Mouse (Mus musculus): Measurements from ENCODE around the gene Evx2. TPM values are rescaled to one million over a fixed set of nuclear protein-coding genes. Genes with fewer than 3 reads are reported as not detected.

The Evx2 gene
- polyA plus RNA-seq, 1 experiment from 2014 or later, result 0.58 TPM

DNA sequence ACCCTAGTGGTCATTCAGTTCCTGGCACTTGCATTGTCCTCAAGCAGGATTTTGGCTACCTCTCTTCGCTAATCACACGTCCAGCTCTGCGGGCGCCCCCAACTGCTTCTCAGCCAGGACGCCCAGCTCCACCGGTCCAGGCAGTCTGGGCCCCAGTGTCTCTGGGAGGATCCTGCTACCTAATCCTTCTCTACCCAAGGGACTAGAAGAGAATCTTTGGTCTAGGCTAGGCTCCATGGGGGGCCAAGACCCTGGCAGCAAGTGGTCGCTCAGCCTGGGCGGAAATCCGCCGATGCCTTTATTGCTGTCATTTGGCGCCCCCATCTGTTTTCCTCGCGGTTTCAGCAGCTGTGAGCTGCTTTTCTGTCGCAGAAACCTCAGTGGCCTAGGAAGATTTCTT, 2.3 kb upstream of the Evx2 start:
- WGBS, result under 1% methylated on average over 14 of the region's 14 CpGs
- peak overlapping the region; percentile 21; the same call in 1 of the 2 replicates for H3K4me3 ChIP-seq (ENCODE audit: low read length)
- no peaks in the 10 kb centered on the region for H3K9me3 ChIP-seq (ENCODE audit: control insufficient read depth, low read length)
- H3K27ac ChIP-seq (ENCODE audit: low read depth, low read length), result no peak overlapping the region
- peaks cover 57% of the 10 kb centered on the region for H3K27me3 ChIP-seq (replicated peaks; ENCODE audit: control insufficient read depth, insufficient read depth, low read length)
- H3K36me3 ChIP-seq (ENCODE audit: control insufficient read depth, insufficient read depth, low read length), result no peaks in the 10 kb centered on the region
- H3K9ac ChIP-seq (ENCODE audit: low read depth, low read length), result no peak overlapping the region
- no peaks in the 10 kb centered on the region for H3K4me1 ChIP-seq (ENCODE audit: control insufficient read depth, insufficient read depth, low read depth, low read length)
- H3K4me2 ChIP-seq (ENCODE audit: low read length), result peak overlapping the region; percentile 54
- peak; percentile 68; the same call in 1 of the 2 replicates for ATAC-seq

GRCm38 (mm10) chr2:74660421-74661375, 1.3 kb upstream of the Evx2 start:
- WGBS, result 3% methylated on average over 30 of the region's 30 CpGs
- H3K9ac ChIP-seq (ENCODE audit: low read depth, low read length), result no peak overlapping the region
- H3K27me3 ChIP-seq (replicated peaks; ENCODE audit: control insufficient read depth, insufficient read depth, low read length), result peaks cover 55% of the 10 kb centered on the region
- no peak overlapping the region for H3K4me2 ChIP-seq (ENCODE audit: low read length)
- no peak overlapping the region for H3K27ac ChIP-seq (ENCODE audit: low read depth, low read length)
- no peaks in the 10 kb centered on the region for H3K36me3 ChIP-seq (ENCODE audit: control insufficient read depth, insufficient read depth, low read length)
- no peaks in the 10 kb centered on the region for H3K9me3 ChIP-seq (ENCODE audit: control insufficient read depth, low read length)
- H3K4me3 ChIP-seq (ENCODE audit: low read length), result peak overlapping the region; percentile 10; the same call in 1 of the 2 replicates
- ATAC-seq, result 0 out of 2 replicates have a peak, but pooled peaks have one; percentile 42
- peaks cover 4% of the 10 kb centered on the region for H3K4me1 ChIP-seq (ENCODE audit: control insufficient read depth, insufficient read depth, low read depth, low read length)

DNA sequence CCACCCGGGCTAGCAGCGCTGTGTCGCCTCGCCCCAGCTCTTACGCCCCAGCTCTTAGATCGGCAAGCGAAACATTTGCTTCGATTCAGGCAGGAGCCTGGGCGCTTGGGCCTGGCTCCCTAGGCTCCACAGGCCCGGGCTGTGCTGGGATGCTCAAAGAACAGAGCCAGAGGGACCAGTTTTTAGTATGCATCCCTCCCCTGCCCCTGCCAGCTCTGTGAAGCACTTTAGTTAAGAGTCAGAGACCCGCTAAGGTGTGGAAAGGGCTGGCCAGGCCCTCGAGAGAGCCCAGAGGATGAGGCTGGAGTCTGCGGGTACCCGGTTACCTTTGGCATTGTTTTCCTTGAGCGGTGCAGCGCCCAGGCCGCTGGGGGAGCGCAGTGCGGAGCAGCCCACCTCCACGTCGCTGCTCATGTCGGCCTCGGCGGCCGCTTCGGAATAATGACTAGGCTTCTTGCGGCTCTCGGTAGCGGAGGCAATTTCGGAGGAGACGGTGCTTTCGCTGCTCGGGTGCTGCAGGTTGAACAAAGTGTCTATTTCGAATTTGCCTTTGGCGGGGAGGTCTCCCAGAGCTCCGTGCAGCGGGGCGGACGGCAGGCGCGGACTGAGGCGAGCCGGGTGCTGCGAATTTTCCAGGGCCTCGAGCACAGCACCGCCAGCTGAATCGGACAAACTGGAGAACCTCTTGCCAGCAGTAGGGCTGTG, 538 bp downstream of the Evx2 start:
- Histone ChIP-seq H3K27me3 (replicated peaks; ENCODE audit: control insufficient read depth, insufficient read depth, low read length) (peaks cover 57% of the 10 kb centered on the region), H3K9ac (ENCODE audit: low read depth, low read length) (no peak overlapping the region), H3K4me3 (ENCODE audit: low read length) (peak overlapping the region; percentile 14), H3K9me3 (ENCODE audit: control insufficient read depth, low read length) (no peaks in the 10 kb centered on the region; the same call in 1 of the 2 replicates), H3K4me1 (ENCODE audit: control insufficient read depth, insufficient read depth, low read depth, low read length) (peaks cover 6% of the 10 kb centered on the region), H3K4me2 (ENCODE audit: low read length) (no peak overlapping the region), H3K27ac (ENCODE audit: low read depth, low read length) (0 out of 2 replicates have a peak overlapping the region, but pooled peaks have one; percentile 21), H3K36me3 (ENCODE audit: control insufficient read depth, insufficient read depth, low read length) (no peaks in the 10 kb centered on the region)
- WGBS, result under 1% methylated on average over 47 of the region's 47 CpGs
- no peak for ATAC-seq

DNA sequence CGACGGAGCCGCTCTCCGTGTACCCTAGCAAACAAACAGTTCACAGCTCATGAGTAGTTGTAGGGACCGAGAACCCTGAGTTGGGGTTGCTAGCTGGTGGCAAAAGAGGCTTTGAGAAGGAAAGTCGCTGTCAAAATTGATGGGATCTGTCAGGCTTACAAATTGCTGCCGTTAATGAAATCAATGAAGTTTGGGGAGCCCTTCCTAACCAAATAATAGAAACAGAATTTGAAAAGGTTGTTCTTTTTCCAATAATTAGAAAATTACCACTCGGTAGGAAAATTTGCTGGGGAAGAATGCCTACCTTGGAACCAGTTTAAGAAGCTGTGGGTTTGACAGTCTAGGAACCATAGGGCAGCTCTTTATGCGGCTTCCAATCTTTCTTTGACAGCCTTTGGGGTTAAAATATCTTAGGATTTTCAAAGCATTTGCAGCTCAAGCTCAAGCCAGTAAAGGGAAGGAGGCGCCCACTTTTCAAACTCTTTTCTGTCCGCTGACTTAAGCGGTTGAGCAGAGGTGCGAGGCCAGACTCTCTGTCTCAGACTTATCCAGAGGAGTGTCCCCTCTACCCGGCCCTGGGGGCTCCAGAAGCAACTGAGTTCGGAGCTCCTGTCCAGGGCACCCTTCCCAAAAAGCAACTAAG, 1.2 kb downstream of the Evx2 start:
- Histone ChIP-seq H3K27me3 (replicated peaks; ENCODE audit: control insufficient read depth, insufficient read depth, low read length) (peaks cover 53% of the 10 kb centered on the region), H3K9me3 (ENCODE audit: control insufficient read depth, low read length) (no peaks in the 10 kb centered on the region; the same call in 1 of the 2 replicates), H3K36me3 (ENCODE audit: control insufficient read depth, insufficient read depth, low read length) (no peaks in the 10 kb centered on the region), H3K4me3 (ENCODE audit: low read length) (peak overlapping the region; percentile 14; the same call in 1 of the 2 replicates), H3K4me2 (ENCODE audit: low read length) (no peak overlapping the region), H3K9ac (ENCODE audit: low read depth, low read length) (no peak overlapping the region), H3K27ac (ENCODE audit: low read depth, low read length) (0 out of 2 replicates have a peak overlapping the region, but pooled peaks have one; percentile 21), H3K4me1 (ENCODE audit: control insufficient read depth, insufficient read depth, low read depth, low read length) (peaks cover 6% of the 10 kb centered on the region)
- ATAC-seq, result no peak
- 1% methylated on average over 15 of the region's 15 CpGs for WGBS

DNA sequence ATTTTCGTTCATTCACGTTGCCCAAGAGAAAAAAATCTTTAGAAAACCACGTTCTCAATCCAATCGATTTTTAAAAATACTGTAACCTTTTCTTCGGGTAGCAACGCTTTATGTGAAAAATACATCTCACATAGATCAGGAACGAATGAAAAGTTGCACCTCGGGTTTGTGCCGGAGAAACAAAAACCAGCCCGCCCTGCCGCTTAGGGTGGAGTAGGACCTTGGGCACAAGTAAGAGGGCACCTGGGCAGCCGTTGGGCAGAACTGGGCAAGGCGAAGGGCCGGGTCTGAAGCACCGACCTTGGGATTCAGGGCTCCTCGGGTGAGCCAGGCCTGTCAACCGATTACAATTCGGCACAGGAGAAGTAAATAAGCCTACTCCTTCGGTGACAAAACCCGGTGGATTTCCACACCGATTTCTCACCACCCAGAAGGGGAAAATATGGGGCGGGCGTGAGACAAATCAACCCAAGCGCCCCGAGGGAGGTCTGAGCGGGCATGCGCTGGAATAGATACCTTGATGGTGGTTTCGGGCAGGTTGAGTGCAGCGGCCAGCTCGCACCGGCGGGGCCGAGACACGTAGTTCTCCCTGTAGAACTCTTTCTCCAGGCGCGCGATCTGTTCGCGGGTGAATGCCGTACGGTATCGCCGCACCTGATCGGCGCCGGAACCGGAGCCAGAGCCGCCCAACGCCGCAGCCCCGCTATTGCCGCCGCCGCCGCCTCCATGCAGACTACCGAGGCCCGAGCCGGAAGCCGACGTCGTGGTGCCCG, 1.9 kb downstream of the Evx2 start:
- Histone ChIP-seq H3K9me3 (ENCODE audit: control insufficient read depth, low read length) (no peaks in the 10 kb centered on the region; the same call in 1 of the 2 replicates), H3K4me3 (ENCODE audit: low read length) (peak overlapping the region; percentile 14), H3K27me3 (replicated peaks; ENCODE audit: control insufficient read depth, insufficient read depth, low read length) (peaks cover 48% of the 10 kb centered on the region), H3K9ac (ENCODE audit: low read depth, low read length) (no peak overlapping the region), H3K27ac (ENCODE audit: low read depth, low read length) (no peak overlapping the region), H3K4me2 (ENCODE audit: low read length) (no peak overlapping the region), H3K36me3 (ENCODE audit: control insufficient read depth, insufficient read depth, low read length) (no peaks in the 10 kb centered on the region), H3K4me1 (ENCODE audit: control insufficient read depth, insufficient read depth, low read depth, low read length) (peaks cover 6% of the 10 kb centered on the region)
- WGBS, result 3% methylated on average over 59 of the region's 62 CpGs
- ATAC-seq, result no peak

DNA sequence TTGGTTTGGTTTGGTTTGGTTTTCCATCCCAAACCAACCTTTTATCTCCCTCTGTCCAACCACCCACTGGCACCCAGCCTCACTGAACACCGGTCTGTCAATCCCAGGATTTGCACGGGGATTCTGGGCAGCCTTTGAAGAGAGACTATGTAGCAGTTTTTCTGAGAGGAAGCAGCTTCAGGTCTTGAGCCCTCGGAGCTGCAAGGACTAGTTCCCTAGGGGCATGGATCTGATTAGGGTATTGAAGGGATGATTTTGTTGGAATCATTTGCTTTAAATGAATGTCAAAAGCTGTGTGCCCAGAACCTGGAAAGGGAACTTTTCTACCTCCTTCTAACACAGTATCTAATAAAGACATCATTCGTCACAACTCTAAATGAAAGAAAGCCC, 2.7 kb downstream of the Evx2 start:
- H3K4me2 ChIP-seq (ENCODE audit: low read length), result no peak overlapping the region
- 8% methylated on average over 4 of the region's 4 CpGs for WGBS
- H3K4me1 ChIP-seq (ENCODE audit: control insufficient read depth, insufficient read depth, low read depth, low read length), result peaks cover 6% of the 10 kb centered on the region
- H3K27me3 ChIP-seq (replicated peaks; ENCODE audit: control insufficient read depth, insufficient read depth, low read length), result peaks cover 50% of the 10 kb centered on the region
- no peaks in the 10 kb centered on the region; the same call in 1 of the 2 replicates for H3K9me3 ChIP-seq (ENCODE audit: control insufficient read depth, low read length)
- no peak overlapping the region for H3K27ac ChIP-seq (ENCODE audit: low read depth, low read length)
- H3K9ac ChIP-seq (ENCODE audit: low read depth, low read length), result no peak overlapping the region
- no peaks in the 10 kb centered on the region for H3K36me3 ChIP-seq (ENCODE audit: control insufficient read depth, insufficient read depth, low read length)
- ATAC-seq, result no peak
- H3K4me3 ChIP-seq (ENCODE audit: low read length), result no peak overlapping the region

GRCm38 (mm10) chr2:74655821-74656631, 3.3 kb downstream of the Evx2 start:
- ATAC-seq, result no peak
- Histone ChIP-seq H3K27ac (ENCODE audit: low read depth, low read length) (no peak overlapping the region), H3K4me1 (ENCODE audit: control insufficient read depth, insufficient read depth, low read depth, low read length) (peaks cover 6% of the 10 kb centered on the region), H3K9me3 (ENCODE audit: control insufficient read depth, low read length) (no peaks in the 10 kb centered on the region; the same call in 1 of the 2 replicates), H3K4me3 (ENCODE audit: low read length) (peak overlapping the region; percentile 37), H3K36me3 (ENCODE audit: control insufficient read depth, insufficient read depth, low read length) (no peaks in the 10 kb centered on the region), H3K9ac (ENCODE audit: low read depth, low read length) (peak overlapping the region; percentile 48), H3K4me2 (ENCODE audit: low read length) (peak overlapping the region; percentile 59), H3K27me3 (replicated peaks; ENCODE audit: control insufficient read depth, insufficient read depth, low read length) (peaks cover 47% of the 10 kb centered on the region)
- WGBS, result under 1% methylated on average over 38 of the region's 69 CpGs

DNA sequence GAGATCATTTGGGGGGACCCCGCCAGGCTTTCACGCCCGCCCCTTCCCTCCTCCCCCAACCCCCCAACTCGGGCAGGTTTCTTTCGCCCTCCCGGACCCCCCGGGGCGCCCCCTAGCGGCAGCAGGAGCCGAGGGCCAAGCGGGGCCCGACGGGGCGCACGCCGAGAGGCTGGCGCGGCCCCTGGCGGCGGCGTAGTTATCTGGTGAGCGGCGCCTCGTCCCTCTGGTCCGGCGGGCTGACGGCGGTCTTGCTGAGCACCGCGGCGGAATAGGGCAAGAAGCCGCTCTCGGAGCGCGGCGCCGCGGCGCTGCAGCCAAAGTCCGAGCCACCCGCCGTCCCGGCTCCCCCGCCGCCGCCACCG, 4.0 kb downstream of the Evx2 start:
- H3K4me3 ChIP-seq (ENCODE audit: low read length), result peak overlapping the region; percentile 37
- no peaks in the 10 kb centered on the region for H3K36me3 ChIP-seq (ENCODE audit: control insufficient read depth, insufficient read depth, low read length)
- H3K27me3 ChIP-seq (replicated peaks; ENCODE audit: control insufficient read depth, insufficient read depth, low read length), result peaks cover 45% of the 10 kb centered on the region
- peaks cover 6% of the 10 kb centered on the region for H3K4me1 ChIP-seq (ENCODE audit: control insufficient read depth, insufficient read depth, low read depth, low read length)
- no peak overlapping the region; the same call in 1 of the 2 replicates for H3K9ac ChIP-seq (ENCODE audit: low read depth, low read length)
- ATAC-seq, result no peak
- peak overlapping the region; percentile 59 for H3K4me2 ChIP-seq (ENCODE audit: low read length)
- 0% methylated on average over 34 of the region's 47 CpGs for WGBS
- no peaks in the 10 kb centered on the region; the same call in 1 of the 2 replicates for H3K9me3 ChIP-seq (ENCODE audit: control insufficient read depth, low read length)
- no peak overlapping the region for H3K27ac ChIP-seq (ENCODE audit: low read depth, low read length)

Measured in hindbrain, embryonic 16.5 days (tissue).